Mouse (Mus musculus): Measurements from ENCODE around the gene Ttc23l.

Gene Ttc23l

GRCm38 (mm10) chr15:10515166-10515565 is 43.3 kb downstream of the Ttc23l start:
- in situ Hi-C loops (cut with MboI, MseI), result loop anchor here in 1 of 2 experiments (10.0 kb wide), 1 partner anchor 270 kb away; no protein-coding TSS in a partner anchor

- in situ Hi-C loops (cut with MboI, MseI), result loop anchor here (5.0 to 10.0 kb wide), 2 partner anchors 359 to 381 kb away; no protein-coding TSS in a partner anchor
Observed at GRCm38 (mm10) chr15:10506099-10506498, 52.4 kb downstream of the Ttc23l start.

GRCm38 (mm10) chr15:10500838-10501719 is 57.4 kb downstream of the Ttc23l start:
- in situ Hi-C loops (cut with MboI, MseI), result loop anchor here in 1 of 2 experiments (10.0 kb wide), 1 partner anchor 364 kb away; no protein-coding TSS in a partner anchor

- in situ Hi-C loops (cut with MboI, MseI), result loop anchor here in 1 of 2 experiments (10.0 kb wide), 1 partner anchor 365 kb away; no protein-coding TSS in a partner anchor
Observed at GRCm38 (mm10) chr15:10500035-10500434, 58.4 kb downstream of the Ttc23l start.

- in situ Hi-C loops (cut with MboI, MseI), result loop anchor here (10.0 to 25.0 kb wide), 2 partner anchors 885 to 1488 kb away; partner anchors contain the start of gene Sub1 (in 2 of the 2)
Observed at GRCm38 (mm10) chr15:10499593-10499992, 58.9 kb downstream of the Ttc23l start.

- in situ Hi-C loops (cut with MboI, MseI), result loop anchor here (10.0 to 25.0 kb wide), 2 partner anchors 888 to 1491 kb away; partner anchors contain the start of gene Sub1 (in 2 of the 2)
Observed at GRCm38 (mm10) chr15:10496696-10497095, 61.8 kb downstream of the Ttc23l start.

GRCm38 (mm10) chr15:10495944-10496343 is 62.5 kb downstream of the Ttc23l start:
- in situ Hi-C loops (cut with MboI, MseI), result loop anchor here (10.0 to 25.0 kb wide), 2 partner anchors 889 to 1491 kb away; partner anchors contain the start of gene Sub1 (in 2 of the 2)

- in situ Hi-C loops (cut with MboI, MseI), result loop anchor here (10.0 to 25.0 kb wide), 2 partner anchors 895 to 1497 kb away; partner anchors contain the start of gene Sub1 (in 2 of the 2)
Observed at GRCm38 (mm10) chr15:10490101-10490500, 68.4 kb downstream of the Ttc23l start.

- in situ Hi-C loops (cut with MboI, MseI), result loop anchor here (5.0 to 25.0 kb wide), 3 partner anchors 900 to 1500 kb away; partner anchors contain the start of genes Sub1 (in 2 of the 2) and Lmbrd2 (in 1 of the 2)
Observed at GRCm38 (mm10) chr15:10487246-10487645, 71.2 kb downstream of the Ttc23l start.

- in situ Hi-C loops (cut with MboI, MseI), result loop anchor here (5.0 to 25.0 kb wide), 3 partner anchors 901 to 1501 kb away; partner anchors contain the start of genes Sub1 (in 2 of the 2) and Lmbrd2 (in 1 of the 2)
Observed at GRCm38 (mm10) chr15:10486365-10486839, 72.1 kb downstream of the Ttc23l start.

- in situ Hi-C loops (cut with MboI, MseI), result loop anchor here (5.0 to 25.0 kb wide), 3 partner anchors 902 to 1502 kb away; partner anchors contain the start of genes Sub1 (in 2 of the 2) and Lmbrd2 (in 1 of the 2)
Observed at GRCm38 (mm10) chr15:10485484-10486364, 72.7 kb downstream of the Ttc23l start, which contains the start of the genes Brix1 and Rad1. Gene Brix1, minus strand, starts transcription at chr15:10485947. Gene Rad1, plus strand, starts transcription at chr15:10486018.

- in situ Hi-C loops (cut with MboI, MseI), result no loop called here
Observed at GRCm38 (mm10) chr15:10470941-10471340, 87.5 kb downstream of the Ttc23l start.

GRCm38 (mm10) chr15:10470151-10470831 is 88.2 kb downstream of the Ttc23l start, which contains the start of gene Dnajc21:
Gene Dnajc21, minus strand, starts transcription at chr15:10470516.
- in situ Hi-C loops (cut with MboI, MseI), result no loop called here

GRCm38 (mm10) chr15:10469641-10470150 is 88.8 kb downstream of the Ttc23l start:
- in situ Hi-C loops (cut with MboI, MseI), result no loop called here

GRCm38 (mm10) chr15:10468761-10469160 is 89.7 kb downstream of the Ttc23l start:
- in situ Hi-C loops (cut with MboI, MseI), result no loop called here

GRCm38 (mm10) chr15:10464678-10465077 is 93.8 kb downstream of the Ttc23l start:
- in situ Hi-C loops (cut with MboI, MseI), result no loop called here

- in situ Hi-C loops (cut with MboI, MseI), result no loop called here
Observed at GRCm38 (mm10) chr15:10463555-10463954, 94.9 kb downstream of the Ttc23l start.

- in situ Hi-C loops (cut with MboI, MseI), result no loop called here
Observed at GRCm38 (mm10) chr15:10460986-10461385, 97.5 kb downstream of the Ttc23l start.

All from T-helper 17 cell (primary cell).